Mouse (Mus musculus) ES-E14 (cell line): ENCODE results near the gene Nat9. TPM values are rescaled to one million over a fixed set of nuclear protein-coding genes. Genes with fewer than 3 reads are reported as not detected.

Experiments used
- DNase-seq: peaks from one replicate; pipeline ENCODE4 v3.0.0-alpha.2; 2013; ENCODE audit warnings: low read depth, low spot score
- H3K27ac ChIP-seq: 2 replicates; pipeline ENCODE4 v1.5.1; 2012; ENCODE audit warnings: low read depth, mild to moderate bottlenecking, low read length, moderate library complexity, mixed read lengths; ENCODE audit not compliant: poor library complexity, insufficient read depth, severe bottlenecking
- H3K36me3 ChIP-seq: 2 replicates; pipeline ENCODE4 v1.6.1; 2012; ENCODE audit warnings: mild to moderate bottlenecking, low read length, moderate library complexity, mixed read lengths; ENCODE audit not compliant: control insufficient read depth, poor library complexity, insufficient read depth, severe bottlenecking
- H3K4me1 ChIP-seq, 2 experiments: fragments of 150-350 bp in 1 of 2; sonication (generic) in 1 of 2; 2 replicates each; pipeline ENCODE4 v1.6.1; 2012; ENCODE audit warnings: low read length in 2 of 2, mild to moderate bottlenecking in 1 of 2, mixed read lengths in 1 of 2; ENCODE audit not compliant: control insufficient read depth in 2 of 2, insufficient read depth in 2 of 2, poor library complexity in 1 of 2
- H3K4me3 ChIP-seq, 2 experiments: fragments of 150-350 bp in 1 of 2; sonication (generic) in 1 of 2; 2 replicates each; pipeline ENCODE4 v1.5.1; 2012; ENCODE audit warnings: low read length in 2 of 2, low read depth in 1 of 2, mild to moderate bottlenecking in 1 of 2, mixed read lengths in 1 of 2; ENCODE audit not compliant: insufficient read depth in 1 of 2, poor library complexity in 1 of 2, severe bottlenecking in 1 of 2
- H3K9ac ChIP-seq: 2 replicates; pipeline ENCODE4 v1.6.1; 2012; ENCODE audit warnings: low read depth, mild to moderate bottlenecking, low read length, mixed read lengths; ENCODE audit not compliant: poor library complexity, insufficient read depth, severe bottlenecking
- H3K9me3 ChIP-seq: fragments of 150-350 bp; sonication (generic); 2 replicates; pipeline ENCODE4 v1.6.1; 2012; ENCODE audit warnings: low read depth, mild to moderate bottlenecking, low read length; ENCODE audit not compliant: control insufficient read depth, insufficient read depth
- CHD2 ChIP-seq: IDR thresholded peaks from 2 replicates; pipeline ENCODE4 v1.6.1; 2014; ENCODE audit warnings: mild to moderate bottlenecking, low read depth, low read length, inconsistent platforms
- HCFC1 ChIP-seq: IDR thresholded peaks from 2 replicates; pipeline ENCODE4 v1.6.1; 2012; ENCODE audit warnings: low read length, inconsistent platforms, borderline replicate concordance; ENCODE audit not compliant: insufficient read depth
- MAFK ChIP-seq: IDR thresholded peaks from 2 replicates; pipeline ENCODE4 v1.6.1; 2014; ENCODE audit warnings: mild to moderate bottlenecking, low read depth, low read length, inconsistent platforms; ENCODE audit not compliant: insufficient read depth
- ZC3H11A ChIP-seq: IDR thresholded peaks from 2 replicates; pipeline ENCODE4 v1.6.1; 2012; ENCODE audit warnings: low read depth, mild to moderate bottlenecking, inconsistent platforms, low read length, borderline replicate concordance
- ZNF384 ChIP-seq: IDR thresholded peaks from 2 replicates; pipeline ENCODE4 v1.6.1; 2012; ENCODE audit warnings: low read depth, low read length, inconsistent platforms
- in situ Hi-C, 2 experiments: fragments of 600-800 bp; cut with MboI; formaldehyde crosslinking; loops; one replicate each; pipeline ENCODE4 v1.15.1; 2025; ENCODE audit warnings: low sequenced_read_pairs in 2 of 2, inconsistent platforms in 1 of 2; ENCODE audit not compliant: unreplicated experiment in 2 of 2
- total RNA-seq: library from RNA; depleted of rRNA; stranded (reverse); fragments of 300-350 nt; gene quantifications from 2 replicates; pipeline ENCODE4 v1.2.3, GENCODE M21; 2012

Gene Nat9
- total RNA-seq, 1 experiment, result 19.3 TPM

DNA sequence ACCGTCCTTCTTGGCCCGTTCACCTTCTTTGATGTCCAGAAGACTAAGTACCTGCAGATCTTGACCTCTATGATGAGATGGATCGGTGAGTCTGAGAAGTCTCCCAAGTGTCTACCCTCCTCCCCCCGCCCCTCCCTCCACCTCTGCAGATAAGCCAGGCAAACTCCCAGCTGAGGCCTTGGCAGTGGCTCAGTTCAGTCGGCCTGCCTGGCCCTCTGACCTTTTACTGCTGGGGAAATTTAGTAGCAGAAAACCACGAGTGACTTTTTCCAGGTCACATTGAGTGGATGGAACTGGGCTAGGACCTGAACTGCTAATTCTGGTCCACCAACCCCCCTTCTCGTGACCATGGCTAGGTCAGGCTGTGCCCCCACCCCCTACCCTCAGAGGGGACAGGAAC, 40.8 kb upstream of the Nat9 start:
- Histone ChIP-seq H3K27ac (no peak overlapping the region), H3K4me1 (peaks cover 0 to 29% of the 10 kb centered on the region in 2 experiments; a peak in 1 of 4 replicates)
- in situ Hi-C loops, result no loop called here

DNA sequence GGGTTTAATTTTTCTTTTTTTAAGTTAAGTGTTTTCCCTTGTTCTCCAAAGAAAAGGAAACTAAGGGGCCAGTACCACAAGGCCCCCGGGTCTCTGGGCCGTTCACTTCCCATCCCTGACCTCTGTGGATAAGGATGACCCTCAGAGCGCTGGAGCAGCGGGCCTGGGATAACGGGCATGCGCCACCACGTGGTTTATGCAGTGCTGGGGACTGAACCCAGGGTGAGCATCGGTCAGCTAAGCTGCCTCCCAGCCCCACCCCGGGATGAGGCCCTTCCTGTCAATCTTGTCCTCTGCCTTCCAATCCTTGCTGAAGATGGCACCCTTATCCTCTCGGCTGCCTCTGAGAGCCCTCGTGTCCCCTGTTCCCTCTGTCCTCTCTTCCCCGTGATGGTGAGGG, 40.0 kb upstream of the Nat9 start:
- Histone ChIP-seq H3K9ac (no peak overlapping the region), H3K36me3 (no peaks in the 10 kb centered on the region), H3K9me3 (no peaks in the 10 kb centered on the region), H3K27ac (no peak overlapping the region), H3K4me3 (no peak overlapping the region), H3K4me1 (peaks cover 0 to 29% of the 10 kb centered on the region in 2 experiments; a peak in 1 of 4 replicates)
- no peak for DNase-seq
- TF ChIP-seq MAFK (no peak), ZNF384 (no peak), HCFC1 (no peak), ZC3H11A (no peak), CHD2 (no peak)
- in situ Hi-C loops, result no loop called here

More for the DNA sequence above, 40.8 kb upstream of the Nat9 start:
- Histone ChIP-seq H3K36me3 (no peaks in the 10 kb centered on the region), H3K9ac (no peak overlapping the region), H3K9me3 (no peaks in the 10 kb centered on the region), H3K4me3 (no peak overlapping the region)
- no peak for DNase-seq
- TF ChIP-seq ZC3H11A (no peak), HCFC1 (no peak), MAFK (no peak), ZNF384 (no peak), CHD2 (no peak)

DNA sequence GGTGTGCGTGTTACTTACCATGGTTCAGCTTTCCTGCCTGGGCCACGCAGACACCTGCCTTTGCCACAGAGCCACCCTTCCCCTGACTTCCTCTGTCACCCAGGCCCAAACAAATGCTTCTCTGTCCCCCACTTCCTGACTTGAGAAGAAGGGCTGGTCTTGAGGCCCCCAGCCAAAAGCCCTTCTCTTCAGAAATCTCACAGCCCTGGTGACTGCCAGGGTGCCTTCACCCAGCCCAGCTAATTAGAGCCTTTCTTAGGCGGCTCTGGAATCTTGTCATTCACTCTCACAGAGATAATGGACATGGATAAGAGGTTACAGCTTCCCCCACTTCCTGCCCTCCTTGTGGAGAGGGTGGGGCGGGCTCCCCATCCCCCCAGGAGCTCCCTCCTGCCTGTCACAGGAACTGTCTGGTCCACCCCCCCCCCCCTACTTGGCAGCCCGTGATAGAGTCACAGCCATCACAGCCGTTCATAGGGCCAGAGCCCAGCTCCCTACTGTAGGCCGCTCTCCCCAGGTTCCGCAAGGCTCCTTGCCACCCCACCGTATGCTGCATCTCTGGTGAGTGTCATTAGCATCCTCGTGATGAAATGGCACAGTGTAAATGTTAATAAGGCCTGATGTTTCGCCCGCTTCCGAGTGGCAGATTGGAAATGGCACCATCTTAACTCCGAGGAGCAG, 39.3 kb upstream of the Nat9 start:
- no peak overlapping the region for H3K27ac ChIP-seq
- TF ChIP-seq ZC3H11A (no peak), HCFC1 (no peak), MAFK (no peak), CHD2 (no peak), ZNF384 (no peak)
- in situ Hi-C loops, result no loop called here
- no peaks in the 10 kb centered on the region for H3K9me3 ChIP-seq
- peaks cover 0 to 29% of the 10 kb centered on the region in 2 experiments; a peak in 1 of 4 replicates for H3K4me1 ChIP-seq
- no peaks in the 10 kb centered on the region for H3K36me3 ChIP-seq
- no peak overlapping the region for H3K4me3 ChIP-seq
- no peak overlapping the region for H3K9ac ChIP-seq
- DNase-seq, result no peak

DNA sequence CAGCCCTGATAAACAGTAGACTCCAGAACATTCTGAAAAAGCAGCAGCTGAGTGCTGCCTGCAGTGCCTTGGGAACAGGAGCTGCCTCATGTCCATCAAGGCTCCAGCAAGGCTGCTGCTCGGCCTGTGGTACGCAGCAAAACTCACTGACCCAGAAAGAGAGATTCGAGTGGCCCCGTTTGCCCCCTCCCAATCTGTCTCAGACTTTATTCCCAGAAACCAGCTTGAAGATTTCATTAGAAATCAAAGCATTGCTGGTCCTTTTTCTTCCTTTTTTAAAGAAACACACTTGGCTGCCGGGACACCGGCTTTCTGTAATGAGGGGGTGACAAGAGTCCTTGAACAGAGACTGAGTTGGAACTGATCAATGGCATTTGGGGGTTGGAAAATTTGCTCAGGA, 37.6 kb upstream of the Nat9 start:
- Histone ChIP-seq H3K9ac (no peak overlapping the region), H3K4me1 (peaks cover 0 to 29% of the 10 kb centered on the region in 2 experiments; a peak in 1 of 4 replicates), H3K36me3 (no peaks in the 10 kb centered on the region), H3K9me3 (no peaks in the 10 kb centered on the region), H3K4me3 (no peak overlapping the region), H3K27ac (no peak overlapping the region)
- TF ChIP-seq ZNF384 (no peak), CHD2 (no peak), HCFC1 (no peak), ZC3H11A (no peak), MAFK (no peak)
- DNase-seq, result no peak
- in situ Hi-C loops, result no loop called here
